Mouse (Mus musculus): Measurements from ENCODE around the gene Mrps15. TPM values are rescaled to one million over a fixed set of nuclear protein-coding genes. Genes with fewer than 3 reads are reported as not detected.

The Mrps15 gene
- total and polyA plus RNA-seq, 3 experiments: 91.5 to 157 TPM; not detected in 1

DNA sequence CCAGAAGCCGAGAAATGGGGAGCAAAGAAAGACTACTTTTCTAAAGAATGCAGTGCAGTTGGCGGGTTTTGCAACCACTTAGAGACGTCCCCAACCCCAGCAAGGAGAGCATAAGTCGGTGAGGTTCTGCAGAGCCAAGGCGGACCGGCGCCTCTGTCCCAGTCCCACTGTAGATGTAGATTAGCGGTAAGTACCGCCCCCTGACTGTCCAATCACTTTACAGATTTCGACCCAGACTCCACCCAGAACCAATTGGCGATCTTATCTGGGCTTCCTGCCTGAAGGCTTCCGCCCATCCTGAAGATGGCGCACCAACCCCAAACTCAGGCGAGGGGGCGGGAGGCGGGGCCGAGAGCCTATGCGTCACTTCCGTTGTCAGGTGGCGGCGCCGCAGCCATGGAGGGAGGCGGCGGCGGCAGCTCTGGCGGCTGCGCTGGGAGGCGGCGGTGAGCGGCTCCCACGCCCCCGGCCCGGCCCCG lies 56.9 kb downstream of the Mrps15 start, which contains the start of gene Stk40 (continued):
- peak; percentile 60 for TF ChIP-seq TCF12 (IDR thresholded peaks at IDR 0.05; ENCODE audit: low read depth, low read length)

DNA sequence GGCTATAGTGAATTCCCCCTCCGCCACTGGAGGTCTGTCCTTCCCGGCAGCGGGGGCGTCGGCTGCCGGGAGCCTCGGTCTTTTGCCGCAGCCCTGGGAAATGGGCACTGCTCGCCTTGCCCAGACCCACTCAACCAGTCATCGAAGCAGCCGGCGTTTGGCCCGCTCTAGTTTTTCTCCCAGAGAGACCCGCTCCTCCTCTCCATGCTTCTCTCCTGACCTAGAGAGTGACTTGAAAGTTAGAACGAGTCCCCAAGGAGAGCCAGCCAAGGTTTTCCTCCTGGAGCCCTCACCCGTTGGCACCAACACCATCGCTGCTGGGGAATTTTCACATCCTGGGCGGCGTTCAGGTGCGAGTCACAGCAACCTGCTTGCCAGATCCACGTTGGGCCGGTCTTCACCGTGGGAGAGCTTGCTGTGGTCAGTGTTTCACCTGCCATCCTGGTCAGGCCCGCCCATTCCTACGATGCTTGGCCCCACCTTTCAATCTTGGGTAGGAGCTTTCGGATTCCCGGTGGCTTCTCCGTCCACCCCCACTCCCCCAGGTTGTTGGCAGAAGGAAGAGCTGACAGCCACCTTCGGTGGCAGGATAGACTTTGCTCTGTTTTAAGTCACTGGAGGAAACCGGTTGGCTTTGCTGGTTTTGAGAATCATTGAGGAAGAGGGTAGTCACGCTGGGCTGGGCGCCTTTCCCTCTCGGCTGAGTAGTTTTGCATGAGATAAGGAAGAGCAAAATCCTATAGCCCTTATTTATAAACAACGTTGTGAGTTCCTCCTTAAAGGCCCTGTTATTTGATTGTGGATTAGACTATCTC lies 57.7 kb downstream of the Mrps15 start:
- Histone ChIP-seq H3K27me3 (ENCODE audit: control insufficient read depth in 1 of 2, insufficient read depth in 2 of 2, low read length in 2 of 2) (no peaks in the 10 kb centered on the region), H3K36me3 (ENCODE audit: control insufficient read depth in 1 of 2, insufficient read depth in 2 of 2, low read length in 2 of 2) (peaks cover 0 to 42% of the 10 kb centered on the region in 2 experiments; a peak in 2 of 4 replicates), H3K9ac (ENCODE audit: control insufficient read depth, low read depth, low read length, poor library complexity, severe bottlenecking) (peak overlapping the region; percentile 88), H3K27ac (ENCODE audit: control insufficient read depth, low read depth, low read length) (peak overlapping the region; percentile 85), H3K4me3 (ENCODE audit: control insufficient read depth in 1 of 2, insufficient read depth in 1 of 2, low read depth in 2 of 2, low read length in 2 of 2) (peak overlapping the region; percentile 84 to 93), H3K9me3 (replicated peaks; ENCODE audit: insufficient read depth, low read length) (no peaks in the 10 kb centered on the region), H3K79me2 (ENCODE audit: control insufficient read depth, insufficient read depth, low read length, poor library complexity) (peaks cover 53% of the 10 kb centered on the region), H3K4me1 (ENCODE audit: control insufficient read depth in 1 of 2, insufficient read depth in 2 of 2, low read length in 2 of 2) (peaks cover 12 to 54% of the 10 kb centered on the region in 2 experiments)
- peak; percentile 84 for DNase-seq (ENCODE audit: low read depth, low spot score)
- TF ChIP-seq CHD1 (IDR thresholded peaks at IDR 0.05; ENCODE audit: low read depth, low read length) (no peak), ZC3H11A (IDR thresholded peaks at IDR 0.05; ENCODE audit: low read depth, low read length) (no peak), EP300 (IDR thresholded peaks at IDR 0.05; ENCODE audit: low read depth in 1 of 2, low read length in 2 of 2) (0 out of 4 replicates have a peak, but pooled peaks of 1 of the 2 experiments have one; percentile 9), E2F4 (IDR thresholded peaks at IDR 0.05; ENCODE audit: borderline replicate concordance, low read depth, low read length) (no peak), SIN3A (IDR thresholded peaks at IDR 0.05; ENCODE audit: low read length) (peak; percentile 95), ZKSCAN1 (IDR thresholded peaks at IDR 0.05; ENCODE audit: low read depth, low read length) (no peak), SMC3 (IDR thresholded peaks at IDR 0.05; ENCODE audit: low read depth, low read length) (no peak), ELF1 (IDR thresholded peaks at IDR 0.05; ENCODE audit: low read depth, low read length) (no peak), ZMIZ1 (IDR thresholded peaks at IDR 0.05; ENCODE audit: low read depth, low read length) (no peak), MAFK (IDR thresholded peaks at IDR 0.05; ENCODE audit: borderline replicate concordance, low read depth, low read length) (no peak), TCF12 (IDR thresholded peaks at IDR 0.05; ENCODE audit: low read depth, low read length) (no peak), POLR2A (IDR thresholded peaks at IDR 0.05; ENCODE audit: control insufficient read depth in 1 of 2, insufficient read depth in 1 of 2, low read depth in 1 of 2, low read length in 2 of 2, poor library complexity in 1 of 2) (no peak), MAZ (IDR thresholded peaks at IDR 0.05; ENCODE audit: low read depth, low read length) (no peak), RCOR1 (IDR thresholded peaks at IDR 0.05; ENCODE audit: low read depth, low read length) (peak; percentile 54; the same call in 1 of the 2 replicates), ETS1 (IDR thresholded peaks at IDR 0.05; ENCODE audit: low read depth, low read length) (peak; percentile 80), MEF2A (IDR thresholded peaks at IDR 0.05; ENCODE audit: extremely low read depth, insufficient replicate concordance, low read depth, low read length, poor library complexity, severe bottlenecking) (no peak), MAX (IDR thresholded peaks at IDR 0.05; ENCODE audit: low read length) (peak; percentile 15), USF1 (IDR thresholded peaks at IDR 0.05; ENCODE audit: low read depth, low read length) (no peak), POLR2AphosphoS2 (IDR thresholded peaks at IDR 0.05; ENCODE audit: low read length) (no peak), CHD2 (IDR thresholded peaks at IDR 0.05; ENCODE audit: low read length) (no peak), POLR2AphosphoS5 (IDR thresholded peaks at IDR 0.05; ENCODE audit: borderline replicate concordance, low read depth, low read length) (no peak), TBP (IDR thresholded peaks at IDR 0.05; ENCODE audit: low read depth, low read length) (no peak), MYC (IDR thresholded peaks at IDR 0.05; ENCODE audit: low read depth, low read length) (no peak), GABPA (IDR thresholded peaks at IDR 0.05; ENCODE audit: low read depth, low read length) (no peak), JUND (IDR thresholded peaks at IDR 0.05; ENCODE audit: low read depth, low read length) (no peak), GATA1 (IDR thresholded peaks at IDR 0.05; ENCODE audit: low read depth, low read length) (peak; percentile 78), ZNF384 (IDR thresholded peaks at IDR 0.05; ENCODE audit: low read depth, low read length) (no peak), NRF1 (IDR thresholded peaks at IDR 0.05; ENCODE audit: insufficient read depth, low read depth, low read length, poor library complexity, severe bottlenecking) (no peak), TAL1 (IDR thresholded peaks at IDR 0.05; ENCODE audit: low read length) (no peak), BHLHE40 (IDR thresholded peaks at IDR 0.05; ENCODE audit: borderline replicate concordance, low read depth, low read length) (0 out of 2 replicates have a peak, but pooled peaks have one; percentile 19), UBTF (IDR thresholded peaks at IDR 0.05; ENCODE audit: borderline replicate concordance, insufficient read depth, low read depth, low read length) (no peak), MYB (IDR thresholded peaks at IDR 0.05; ENCODE audit: low read depth, low read length) (no peak), USF2 (IDR thresholded peaks at IDR 0.05; ENCODE audit: borderline replicate concordance in 1 of 2, insufficient read depth in 1 of 2, low read depth in 1 of 2, low read length in 2 of 2) (no peak)

Data from MEL (cell line).